Mouse (Mus musculus) bone marrow macrophage, adult 2 months (primary cell): ENCODE measurements around the gene E2f4.

Experiments used
- CTCF ChIP-seq: IDR thresholded peaks from 2 replicates; pipeline ENCODE4 v1.5.1; 2012; ENCODE audit warnings: low read depth, mild to moderate bottlenecking, low read length, moderate library complexity
- POLR2A ChIP-seq: IDR thresholded peaks from 2 replicates; pipeline ENCODE4 v1.6.1; 2012; ENCODE audit warnings: mild to moderate bottlenecking, low read depth, low read length, borderline replicate concordance

DNA sequence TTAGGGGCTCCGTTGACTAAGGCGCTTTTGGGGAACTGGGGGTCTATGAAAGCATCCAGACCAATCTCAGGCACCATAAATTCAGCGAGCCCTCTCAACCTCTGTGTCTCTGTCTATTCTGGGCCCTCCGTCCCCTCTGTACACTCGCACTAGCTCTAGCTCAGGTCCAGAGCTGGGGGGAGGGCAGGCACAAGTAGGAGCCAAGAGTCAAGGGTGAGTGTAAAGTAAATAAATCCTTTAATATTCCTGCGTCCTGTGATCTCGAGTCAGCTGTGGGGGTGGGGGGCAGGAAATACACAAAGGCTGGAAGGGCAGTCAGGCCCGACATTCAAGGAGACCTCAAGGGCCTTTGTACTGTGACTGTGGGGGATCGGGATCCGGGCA is 28.4 kb upstream of the E2f4 start:
- TF ChIP-seq POLR2A: no peak
- no peak for TF ChIP-seq CTCF
